Mouse (Mus musculus) liver, embryonic 16.5 days (tissue): ENCODE data around the gene Arpp21. TPM values are rescaled to one million over a fixed set of nuclear protein-coding genes. Genes with fewer than 3 reads are reported as not detected.

ENCODE experiments used
- ATAC-seq: fragments of 200-750 bp; cut with Nextera tagmentation; 2 replicates; pipeline ENCODE4 v1.8.0; 2017; ENCODE audit warnings: low read depth, mild to moderate bottlenecking, moderate number of reproducible peaks, moderate library complexity
- H3K27ac ChIP-seq: fragments of 300-500 bp; sonication (generic); 2 replicates; pipeline ENCODE4 v1.5.1; 2014; ENCODE audit warnings: mild to moderate bottlenecking, low read length
- H3K27me3 ChIP-seq: fragments of 300-500 bp; sonication (generic); 2 replicates; pipeline ENCODE4 v1.6.1; 2014; ENCODE audit warnings: low read depth, low read length, mixed read lengths; ENCODE audit not compliant: control insufficient read depth, insufficient read depth
- H3K36me3 ChIP-seq: fragments of 300-500 bp; sonication (generic); 2 replicates; pipeline ENCODE4 v1.6.1; 2014; ENCODE audit warnings: mild to moderate bottlenecking; ENCODE audit not compliant: control insufficient read depth, insufficient read depth
- H3K4me1 ChIP-seq: fragments of 300-500 bp; sonication (generic); 2 replicates; pipeline ENCODE4 v1.6.1; 2014; ENCODE audit warnings: low read depth, low read length, mixed read lengths; ENCODE audit not compliant: control insufficient read depth
- H3K4me2 ChIP-seq: fragments of 300-500 bp; sonication (generic); 2 replicates; pipeline ENCODE4 v1.6.1; 2014; ENCODE audit warnings: low read depth, low read length, mixed read lengths
- H3K4me3 ChIP-seq: fragments of 300-500 bp; sonication (generic); 2 replicates; pipeline ENCODE4 v1.5.1; 2014; ENCODE audit warnings: low read depth, mild to moderate bottlenecking, low read length
- H3K9ac ChIP-seq: fragments of 300-500 bp; sonication (generic); 2 replicates; pipeline ENCODE4 v1.6.1; 2014; ENCODE audit warnings: low read depth, low read length
- H3K9me3 ChIP-seq: fragments of 300-500 bp; sonication (generic); replicated peaks from 2 replicates; pipeline ENCODE4 v1.6.1; 2016; ENCODE audit warnings: low read length; ENCODE audit not compliant: control insufficient read depth
- WGBS: fragments of 180-500 bp; shearing (Covaris S2); extraction: QIAGEN DNeasy Blood & Tissue Kit; methylation state at CpG from one replicate; pipeline ENCODE4 v1.1.7; 2014; ENCODE audit not compliant: insufficient replicate concordance; 5-methylcytosine and 5-hydroxymethylcytosine counted together
- polyA plus RNA-seq: library from polyadenylated mRNA; unstranded; fragments of >200 nt; fragmentation: Nextera tagmentation; extraction: Ambion mirVana; gene quantifications from 2 replicates; pipeline ENCODE4 v1.2.1, GENCODE M21; 2015

The Arpp21 gene
- polyA plus RNA-seq, 1 experiment from 2014 or later = 1.1 TPM

DNA sequence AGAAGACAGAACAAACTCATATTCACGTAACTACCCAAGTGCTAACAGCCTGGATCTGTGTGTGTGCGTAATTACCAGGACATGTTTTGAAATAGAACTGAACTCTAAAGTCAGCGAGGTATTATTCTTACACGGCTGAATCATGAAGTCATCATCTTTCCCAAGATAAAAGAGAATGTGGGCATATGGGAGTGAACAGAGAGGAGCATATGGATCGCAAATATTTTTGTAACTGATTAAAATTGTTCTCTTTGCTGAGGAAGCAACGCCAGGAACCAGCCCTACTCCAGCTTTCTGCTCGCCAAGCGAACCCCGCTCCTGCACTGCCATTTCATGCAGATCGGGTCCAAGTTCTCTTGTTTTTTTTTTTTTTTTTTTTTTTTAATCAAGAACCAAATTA is 46.3 kb downstream of the Arpp21 start:
- Histone ChIP-seq H3K4me1 (no peaks in the 10 kb centered on the region), H3K27ac (no peak overlapping the region), H3K27me3 (peaks cover 3% of the 10 kb centered on the region; the same call in 1 of the 2 replicates), H3K9ac (no peak overlapping the region), H3K9me3 (no peaks in the 10 kb centered on the region), H3K4me2 (no peak overlapping the region), H3K4me3 (no peak overlapping the region), H3K36me3 (no peaks in the 10 kb centered on the region)
- WGBS = 75% methylated on average over 10 of the region's 10 CpGs
- no peak for ATAC-seq

DNA sequence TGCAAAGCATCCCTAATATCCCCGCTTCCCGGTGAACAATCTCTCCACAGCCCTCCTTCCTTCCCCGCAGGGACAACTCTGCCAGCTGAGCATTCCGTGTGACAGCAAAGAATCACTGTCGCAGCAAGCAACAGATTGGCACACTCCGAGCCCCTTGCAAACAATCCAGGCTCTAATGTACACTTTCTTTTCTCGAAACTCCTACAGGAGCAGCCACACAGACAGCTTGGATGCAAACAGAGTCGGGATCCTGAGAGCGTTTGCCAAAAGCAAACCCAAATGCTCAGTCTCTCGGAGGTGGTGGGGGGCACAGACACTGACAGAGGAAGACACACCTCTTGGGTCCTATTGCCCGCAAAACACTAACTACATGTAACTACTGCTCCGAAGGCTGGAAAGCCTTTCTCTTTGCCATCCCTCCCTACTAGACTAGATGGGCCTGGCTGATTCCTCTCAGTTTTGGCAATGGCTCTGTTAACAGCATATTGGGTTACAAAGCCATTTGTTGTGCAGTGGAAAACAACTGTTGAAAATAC is 47.3 kb downstream of the Arpp21 start:
- Histone ChIP-seq H3K27ac (no peak overlapping the region), H3K4me3 (no peak overlapping the region), H3K9me3 (no peaks in the 10 kb centered on the region), H3K4me2 (no peak overlapping the region), H3K36me3 (no peaks in the 10 kb centered on the region), H3K4me1 (no peaks in the 10 kb centered on the region), H3K9ac (no peak overlapping the region), H3K27me3 (peaks cover 3% of the 10 kb centered on the region; the same call in 1 of the 2 replicates)
- 66% methylated on average over 12 of the region's 12 CpGs for WGBS
- ATAC-seq = no peak

DNA sequence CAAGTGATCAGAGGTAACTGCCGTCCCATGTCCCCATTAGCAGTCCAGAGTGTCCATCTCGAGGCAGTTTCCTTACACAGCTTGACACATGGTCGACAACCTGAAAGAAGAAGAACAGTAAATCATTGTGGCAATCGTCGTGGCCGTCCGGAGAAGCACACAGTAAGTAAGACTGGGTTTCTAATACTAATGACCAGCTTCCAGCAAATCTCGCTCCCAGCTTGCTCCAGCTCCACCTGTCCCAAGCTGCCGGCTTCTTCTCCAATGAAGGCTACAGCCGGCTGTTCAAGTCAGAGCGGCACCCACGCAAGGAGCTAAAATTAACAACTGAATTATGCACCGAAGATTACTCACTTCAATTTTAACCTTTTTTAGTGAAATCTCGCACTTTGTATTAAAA is 48.1 kb downstream of the Arpp21 start:
- Histone ChIP-seq H3K27ac (no peak overlapping the region), H3K4me2 (no peak overlapping the region), H3K4me3 (no peak overlapping the region), H3K9me3 (no peaks in the 10 kb centered on the region), H3K36me3 (no peaks in the 10 kb centered on the region), H3K4me1 (no peaks in the 10 kb centered on the region), H3K9ac (no peak overlapping the region), H3K27me3 (peaks cover 3% of the 10 kb centered on the region; the same call in 1 of the 2 replicates)
- WGBS = 60% methylated on average over 14 of the region's 14 CpGs
- ATAC-seq = no peak

DNA sequence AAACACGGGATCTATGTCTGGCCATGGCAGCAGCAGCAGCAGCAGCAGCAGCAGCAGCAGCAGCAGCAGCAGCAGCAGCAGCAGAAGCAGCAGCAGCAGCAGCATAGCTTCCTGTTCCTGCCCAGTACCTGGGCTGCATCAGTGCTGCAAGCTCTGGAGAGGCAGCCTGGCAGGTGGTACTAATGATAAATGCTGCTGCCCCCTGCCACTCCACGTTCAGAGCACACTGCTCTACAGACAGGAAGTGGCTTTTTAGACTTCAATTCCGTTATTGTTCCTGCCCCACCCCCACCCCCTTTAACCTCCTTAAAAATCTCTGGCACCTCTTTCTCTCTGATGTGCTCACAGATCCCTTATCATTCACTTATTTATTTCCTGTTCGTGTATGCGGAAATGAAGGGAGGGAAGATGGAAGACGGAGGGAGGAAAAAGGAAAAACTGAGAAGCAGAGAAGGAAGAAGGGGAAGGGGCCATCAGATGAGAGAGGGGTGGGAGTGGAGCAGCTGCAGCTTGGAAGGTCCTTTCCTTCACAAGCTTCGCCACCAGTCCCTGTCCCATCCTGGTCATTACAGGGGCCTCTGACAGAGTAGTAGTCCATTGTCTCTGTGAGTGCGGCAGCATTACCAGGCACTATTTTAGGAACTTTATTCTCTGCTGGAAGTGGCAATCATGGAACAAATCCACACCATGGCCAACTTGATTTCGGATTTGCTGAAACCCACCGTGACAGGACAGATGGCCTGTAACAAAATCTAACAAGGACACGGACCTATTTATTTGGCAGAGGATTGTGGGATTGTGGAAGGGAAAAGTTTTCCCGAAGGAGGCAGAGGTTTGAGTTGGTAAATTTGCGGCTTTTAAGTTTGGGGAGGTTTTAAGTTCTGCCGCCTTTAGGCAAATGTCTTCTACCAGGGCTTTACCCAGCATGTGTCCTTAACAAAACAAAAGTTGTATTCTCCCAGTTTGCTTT is 49.1 kb downstream of the Arpp21 start:
- Histone ChIP-seq H3K4me3 (no peak overlapping the region), H3K4me1 (peaks cover 3% of the 10 kb centered on the region), H3K9ac (no peak overlapping the region), H3K9me3 (no peaks in the 10 kb centered on the region), H3K36me3 (no peaks in the 10 kb centered on the region), H3K27me3 (peaks cover 3% of the 10 kb centered on the region; the same call in 1 of the 2 replicates), H3K4me2 (no peak overlapping the region), H3K27ac (no peak overlapping the region)
- 19% methylated on average over 14 of the region's 14 CpGs for WGBS
- 0 out of 2 replicates have a peak, but pooled peaks have one; percentile 27 for ATAC-seq

DNA sequence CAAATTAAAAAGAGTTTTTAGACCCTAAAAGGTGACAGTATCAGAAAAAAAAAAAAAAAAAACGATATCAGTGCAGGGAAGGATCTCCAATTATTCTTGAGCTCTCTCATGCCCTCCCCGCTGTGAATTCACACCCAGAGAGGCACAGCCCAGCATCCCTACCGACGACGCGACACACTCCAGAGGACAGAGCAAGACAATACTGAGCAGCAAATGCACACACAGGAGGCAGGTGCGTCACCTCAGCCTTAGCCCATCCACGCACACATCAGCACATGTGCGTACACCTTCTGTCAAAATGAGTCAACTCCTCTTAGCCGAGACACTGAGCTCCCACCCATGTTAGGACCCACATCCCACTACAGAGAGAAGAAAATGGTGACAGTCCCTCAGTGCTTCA is 50.0 kb downstream of the Arpp21 start:
- no peaks in the 10 kb centered on the region for H3K36me3 ChIP-seq
- H3K27ac ChIP-seq = no peak overlapping the region
- no peak for ATAC-seq
- peaks cover 3% of the 10 kb centered on the region for H3K4me1 ChIP-seq
- WGBS = 51% methylated on average over 10 of the region's 10 CpGs
- peaks cover 3% of the 10 kb centered on the region; the same call in 1 of the 2 replicates for H3K27me3 ChIP-seq
- H3K4me2 ChIP-seq = no peak overlapping the region
- no peaks in the 10 kb centered on the region for H3K9me3 ChIP-seq
- no peak overlapping the region for H3K4me3 ChIP-seq
- H3K9ac ChIP-seq = no peak overlapping the region

DNA sequence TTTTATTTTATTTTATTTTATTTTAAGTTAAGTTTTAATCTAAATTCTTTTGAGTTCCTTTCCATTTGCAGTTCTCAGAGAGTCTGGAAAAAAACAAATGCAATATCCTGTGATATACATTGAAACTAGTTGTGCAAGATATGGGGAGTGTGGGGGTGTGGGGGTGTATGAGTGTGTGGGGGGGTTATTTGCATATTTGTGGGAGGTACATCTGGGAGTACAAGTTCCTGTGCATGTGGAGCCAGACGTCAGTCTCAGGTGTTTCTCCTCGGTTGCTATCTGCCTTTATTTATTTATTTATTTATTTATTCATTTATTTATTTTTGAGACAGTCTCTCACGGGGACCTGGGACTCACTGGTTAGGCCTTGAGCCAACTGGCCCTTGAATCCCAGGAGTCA is 53.0 kb downstream of the Arpp21 start:
- H3K4me3 ChIP-seq = no peak overlapping the region
- no peaks in the 10 kb centered on the region for H3K36me3 ChIP-seq
- 39% methylated on average over 3 of the region's 3 CpGs for WGBS
- H3K27ac ChIP-seq = no peak overlapping the region
- H3K4me2 ChIP-seq = no peak overlapping the region
- ATAC-seq = no peak
- H3K9me3 ChIP-seq = no peaks in the 10 kb centered on the region
- no peak overlapping the region for H3K9ac ChIP-seq
- peaks cover 3% of the 10 kb centered on the region; the same call in 1 of the 2 replicates for H3K27me3 ChIP-seq
- H3K4me1 ChIP-seq = peaks cover 8% of the 10 kb centered on the region

DNA sequence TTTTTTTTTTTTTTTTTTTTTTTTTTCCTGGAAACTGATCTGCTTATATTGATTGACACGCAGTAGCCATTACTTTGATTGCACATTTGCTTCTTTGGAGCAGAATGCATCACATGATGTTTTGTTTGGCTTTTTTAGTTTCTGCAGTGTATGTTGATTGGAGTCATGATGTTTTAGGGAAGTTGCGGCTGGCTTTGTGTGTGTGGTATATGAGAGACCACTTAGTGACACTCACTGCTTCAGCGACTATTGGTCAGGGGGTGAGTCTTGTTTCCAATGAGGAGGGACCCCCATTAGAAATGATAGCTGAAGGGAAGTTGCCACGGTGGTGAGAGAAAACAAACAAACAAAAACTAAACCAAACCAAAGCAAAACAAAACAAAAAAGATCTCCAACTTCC is 55.7 kb downstream of the Arpp21 start:
- no peak overlapping the region for H3K27ac ChIP-seq
- 40% methylated on average over 4 of the region's 4 CpGs for WGBS
- H3K4me3 ChIP-seq = no peak overlapping the region
- no peaks in the 10 kb centered on the region for H3K9me3 ChIP-seq
- no peak for ATAC-seq
- peaks cover 21% of the 10 kb centered on the region for H3K4me1 ChIP-seq
- no peak overlapping the region for H3K4me2 ChIP-seq
- no peaks in the 10 kb centered on the region for H3K27me3 ChIP-seq
- no peak overlapping the region for H3K9ac ChIP-seq
- no peaks in the 10 kb centered on the region for H3K36me3 ChIP-seq

DNA sequence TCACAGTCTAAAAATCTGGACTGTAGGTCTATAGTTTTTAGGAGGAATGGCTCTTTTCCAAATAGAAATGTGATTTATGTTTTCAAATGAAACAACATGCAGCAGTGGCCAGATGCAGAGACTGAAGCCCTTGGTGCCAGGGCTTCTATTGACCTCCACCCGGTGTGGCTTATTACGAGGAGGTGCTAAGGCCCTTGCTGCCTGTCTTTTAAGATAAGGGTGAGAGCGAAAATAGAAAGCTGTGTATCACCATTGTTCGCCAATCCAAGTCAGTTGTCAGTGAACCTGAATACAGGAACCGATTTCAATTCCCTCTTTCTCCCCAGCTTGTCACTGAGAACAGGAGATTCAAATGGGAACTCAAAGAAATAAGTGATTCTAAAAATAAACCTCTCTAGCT is 57.3 kb downstream of the Arpp21 start:
- Histone ChIP-seq H3K27me3 (no peaks in the 10 kb centered on the region), H3K27ac (no peak overlapping the region), H3K4me2 (no peak overlapping the region), H3K9ac (no peak overlapping the region), H3K9me3 (no peaks in the 10 kb centered on the region), H3K4me3 (no peak overlapping the region), H3K4me1 (peaks cover 27% of the 10 kb centered on the region), H3K36me3 (no peaks in the 10 kb centered on the region)
- 9% methylated on average over 5 of the region's 5 CpGs for WGBS
- 0 out of 2 replicates have a peak, but pooled peaks have one; percentile 25 for ATAC-seq

DNA sequence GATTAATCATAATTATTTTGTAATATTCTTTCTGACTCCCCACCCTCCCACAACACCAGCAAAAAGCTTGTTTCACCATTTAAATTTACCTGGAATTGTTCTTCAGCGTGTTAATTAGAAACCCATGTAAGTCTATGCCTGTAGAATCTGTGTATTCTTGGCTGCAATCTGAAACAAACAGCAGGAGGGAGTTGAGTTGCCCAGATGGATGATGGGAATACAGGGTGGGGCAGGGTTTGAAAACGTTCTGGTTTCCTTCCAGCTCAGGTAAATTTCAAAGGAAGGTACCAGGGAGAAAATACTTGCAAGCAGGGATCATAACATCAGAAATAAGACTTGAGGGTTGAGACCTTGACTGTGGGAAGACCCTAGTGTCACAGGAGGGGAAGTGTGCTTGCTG is 58.2 kb downstream of the Arpp21 start:
- H3K4me2 ChIP-seq = no peak overlapping the region
- no peak overlapping the region for H3K4me3 ChIP-seq
- peaks cover 27% of the 10 kb centered on the region for H3K4me1 ChIP-seq
- no peak overlapping the region for H3K9ac ChIP-seq
- 33% methylated on average over 2 of the region's 2 CpGs for WGBS
- no peaks in the 10 kb centered on the region for H3K36me3 ChIP-seq
- no peak for ATAC-seq
- no peaks in the 10 kb centered on the region for H3K9me3 ChIP-seq
- H3K27ac ChIP-seq = no peak overlapping the region
- no peaks in the 10 kb centered on the region for H3K27me3 ChIP-seq
